Mouse (Mus musculus) forebrain, embryonic 11.5 days (tissue): ENCODE data around the gene Wdr5. TPM values are rescaled to one million over a fixed set of nuclear protein-coding genes. Genes with fewer than 3 reads are reported as not detected.

Experiments used
- ATAC-seq: fragments of 200-750 bp; cut with Nextera tagmentation; replicated peaks from 2 replicates; pipeline ENCODE4 v1.8.0; 2017; ENCODE audit warnings: moderate TSS enrichment; ENCODE audit not compliant: low FRiP score
- DNase-seq: peaks from one replicate; pipeline ENCODE4 v3.0.0-alpha.2; 2017; ENCODE audit warnings: low spot score
- H3K27ac ChIP-seq: fragments of 300-500 bp; sonication (generic); 2 replicates; pipeline ENCODE4 v1.5.1; 2014; ENCODE audit warnings: low read depth, low read length
- H3K27me3 ChIP-seq: fragments of 300-500 bp; sonication (generic); 2 replicates; pipeline ENCODE4 v1.6.1; 2014; ENCODE audit warnings: mild to moderate bottlenecking, low read length, mixed read lengths; ENCODE audit not compliant: control insufficient read depth, insufficient read depth
- H3K36me3 ChIP-seq: fragments of 300-500 bp; sonication (generic); 2 replicates; pipeline ENCODE4 v1.6.1; 2014; ENCODE audit warnings: mild to moderate bottlenecking, low read length, moderate library complexity, mixed read lengths; ENCODE audit not compliant: control insufficient read depth, insufficient read depth
- H3K4me1 ChIP-seq: fragments of 300-500 bp; sonication (generic); replicated peaks from 2 replicates; pipeline ENCODE4 v1.6.1; 2014; ENCODE audit warnings: low read length, mixed read lengths; ENCODE audit not compliant: control insufficient read depth, insufficient read depth
- H3K4me2 ChIP-seq: fragments of 300-500 bp; sonication (generic); 2 replicates; pipeline ENCODE4 v1.6.1; 2014; ENCODE audit warnings: low read depth, mild to moderate bottlenecking, low read length, moderate library complexity, mixed read lengths; ENCODE audit not compliant: severe bottlenecking
- H3K4me3 ChIP-seq: fragments of 300-500 bp; sonication (generic); 2 replicates; pipeline ENCODE4 v1.5.1; 2014; ENCODE audit warnings: low read depth, low read length
- H3K9ac ChIP-seq: fragments of 300-500 bp; sonication (generic); 2 replicates; pipeline ENCODE4 v1.6.1; 2014; ENCODE audit warnings: low read length
- H3K9me3 ChIP-seq: fragments of 300-500 bp; sonication (generic); 2 replicates; pipeline ENCODE4 v1.6.1; 2016; ENCODE audit warnings: low read length, mixed read lengths; ENCODE audit not compliant: control insufficient read depth
- whole genome bisulfite sequencing: fragments of 180-500 bp; shearing (Covaris S2); extraction: QIAGEN DNeasy Blood & Tissue Kit; methylation state at CpG from one replicate; pipeline ENCODE4 v1.1.7; 2014; 5-methylcytosine and 5-hydroxymethylcytosine counted together
- polyA plus RNA-seq: library from polyadenylated mRNA; unstranded; fragments of >200 nt; fragmentation: Nextera tagmentation; extraction: Ambion mirVana; gene quantifications from 2 replicates; pipeline ENCODE4 v1.2.1, GENCODE M21; 2014

Gene Wdr5
- polyA plus RNA-seq, 1 experiment from 2014 or later, result 74.5 TPM

GRCm38 (mm10) chr2:27554308-27554707 is 39.4 kb downstream of the Wdr5 start:
- no peak overlapping the region for H3K4me2 ChIP-seq
- no peaks in the 10 kb centered on the region for H3K4me1 ChIP-seq
- no peaks in the 10 kb centered on the region for H3K9me3 ChIP-seq
- H3K36me3 ChIP-seq, result no peaks in the 10 kb centered on the region
- ATAC-seq (no peak), DNase-seq (no peak)
- 82% methylated on average over 9 of the region's 9 CpGs for WGBS
- no peak overlapping the region for H3K27ac ChIP-seq
- H3K27me3 ChIP-seq, result no peaks in the 10 kb centered on the region
- H3K4me3 ChIP-seq, result no peak overlapping the region
- no peak overlapping the region for H3K9ac ChIP-seq

- Histone ChIP-seq H3K4me1 (no peaks in the 10 kb centered on the region), H3K36me3 (no peaks in the 10 kb centered on the region), H3K4me3 (no peak overlapping the region), H3K27me3 (no peaks in the 10 kb centered on the region), H3K4me2 (no peak overlapping the region), H3K9me3 (no peaks in the 10 kb centered on the region), H3K9ac (no peak overlapping the region), H3K27ac (no peak overlapping the region)
- ATAC-seq, result no peak
- 84% methylated on average over 6 of the region's 6 CpGs for WGBS
- no peak for DNase-seq
Measured at GRCm38 (mm10) chr2:27556921-27557320, 42.0 kb downstream of the Wdr5 start.

- Histone ChIP-seq H3K4me2 (no peak overlapping the region), H3K4me1 (no peaks in the 10 kb centered on the region; the same call in 1 of the 2 replicates), H3K9me3 (no peaks in the 10 kb centered on the region), H3K9ac (no peak overlapping the region), H3K27ac (no peak overlapping the region), H3K36me3 (no peaks in the 10 kb centered on the region), H3K27me3 (peaks cover 2% of the 10 kb centered on the region), H3K4me3 (no peak overlapping the region)
- DNase-seq (no peak), ATAC-seq (no peak)
- WGBS, result 85% methylated on average over 7 of the region's 7 CpGs
Measured at GRCm38 (mm10) chr2:27560708-27561123, 45.8 kb downstream of the Wdr5 start.

- Histone ChIP-seq H3K4me2 (no peak overlapping the region), H3K4me1 (no peaks in the 10 kb centered on the region; the same call in 1 of the 2 replicates), H3K27me3 (peaks cover 2% of the 10 kb centered on the region), H3K4me3 (no peak overlapping the region), H3K36me3 (no peaks in the 10 kb centered on the region), H3K9me3 (no peaks in the 10 kb centered on the region), H3K27ac (no peak overlapping the region), H3K9ac (no peak overlapping the region)
- WGBS, result 85% methylated on average over 1 of the region's 1 CpGs
- no peak for ATAC-seq
- DNase-seq, result no peak
Measured at GRCm38 (mm10) chr2:27561159-27561558, 46.2 kb downstream of the Wdr5 start.

- Histone ChIP-seq H3K4me1 (no peaks in the 10 kb centered on the region; the same call in 1 of the 2 replicates), H3K36me3 (no peaks in the 10 kb centered on the region), H3K27ac (no peak overlapping the region), H3K4me3 (no peak overlapping the region), H3K27me3 (peaks cover 4% of the 10 kb centered on the region), H3K9ac (no peak overlapping the region), H3K4me2 (no peak overlapping the region), H3K9me3 (no peaks in the 10 kb centered on the region)
- DNase-seq, result no peak
- 94% methylated on average over 3 of the region's 3 CpGs for WGBS
- ATAC-seq, result no peak
Measured at GRCm38 (mm10) chr2:27561829-27562228, 46.9 kb downstream of the Wdr5 start.

- Histone ChIP-seq H3K27ac (no peak overlapping the region), H3K4me2 (no peak overlapping the region), H3K9ac (no peak overlapping the region), H3K4me1 (no peaks in the 10 kb centered on the region; the same call in 1 of the 2 replicates), H3K36me3 (no peaks in the 10 kb centered on the region), H3K9me3 (no peaks in the 10 kb centered on the region), H3K27me3 (peaks cover 12% of the 10 kb centered on the region), H3K4me3 (no peak overlapping the region)
- WGBS, result 83% methylated on average over 9 of the region's 9 CpGs
- no peak for ATAC-seq
- no peak for DNase-seq
Measured at GRCm38 (mm10) chr2:27563641-27564148, 48.7 kb downstream of the Wdr5 start.

- Histone ChIP-seq H3K9me3 (no peaks in the 10 kb centered on the region), H3K4me1 (no peaks in the 10 kb centered on the region; the same call in 1 of the 2 replicates), H3K36me3 (no peaks in the 10 kb centered on the region), H3K4me3 (no peak overlapping the region), H3K4me2 (no peak overlapping the region), H3K9ac (no peak overlapping the region), H3K27me3 (peaks cover 16% of the 10 kb centered on the region), H3K27ac (no peak overlapping the region)
- WGBS, result 85% methylated on average over 4 of the region's 4 CpGs
- ATAC-seq (no peak), DNase-seq (no peak)
Measured at GRCm38 (mm10) chr2:27564694-27565093, 49.7 kb downstream of the Wdr5 start.

GRCm38 (mm10) chr2:27565316-27566103 is 50.6 kb downstream of the Wdr5 start:
- Histone ChIP-seq H3K9ac (no peak overlapping the region), H3K36me3 (no peaks in the 10 kb centered on the region), H3K9me3 (no peaks in the 10 kb centered on the region), H3K4me3 (no peak overlapping the region), H3K4me1 (no peaks in the 10 kb centered on the region; the same call in 1 of the 2 replicates), H3K27me3 (peaks cover 19% of the 10 kb centered on the region), H3K27ac (no peak overlapping the region), H3K4me2 (no peak overlapping the region)
- WGBS, result 71% methylated on average over 12 of the region's 12 CpGs
- no peak for ATAC-seq
- DNase-seq, result no peak

- no peak overlapping the region for H3K4me2 ChIP-seq
- H3K4me3 ChIP-seq, result no peak overlapping the region
- H3K27me3 ChIP-seq, result peaks cover 33% of the 10 kb centered on the region
- no peak for ATAC-seq
- no peaks in the 10 kb centered on the region for H3K9me3 ChIP-seq
- 56% methylated on average over 5 of the region's 5 CpGs for WGBS
- H3K9ac ChIP-seq, result no peak overlapping the region
- DNase-seq, result no peak
- H3K27ac ChIP-seq, result no peak overlapping the region
- peaks cover 11% of the 10 kb centered on the region for H3K4me1 ChIP-seq
- H3K36me3 ChIP-seq, result no peaks in the 10 kb centered on the region
Measured at GRCm38 (mm10) chr2:27570856-27571255, 55.9 kb downstream of the Wdr5 start.
